Mouse (Mus musculus): ENCODE measurements around the gene Slc7a5.

DNA sequence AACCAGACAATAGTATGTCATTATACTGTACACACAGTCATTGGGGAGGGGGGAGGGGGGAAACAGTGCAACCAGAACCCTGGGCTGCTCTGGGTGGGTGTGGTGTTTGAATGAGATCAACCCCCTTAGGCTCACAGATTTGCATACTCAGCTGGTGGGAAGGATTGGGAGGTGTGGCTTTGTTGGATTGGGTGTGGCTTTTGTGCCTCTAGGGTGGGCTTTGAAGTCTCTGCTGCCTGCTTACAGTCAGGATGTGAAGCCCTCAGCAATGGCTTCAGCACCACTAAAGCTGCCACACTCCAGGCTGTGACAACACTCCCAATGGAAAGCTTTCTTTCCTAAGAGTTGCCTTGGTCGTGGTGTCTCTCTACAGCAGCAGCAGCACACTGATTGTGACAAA is 19.9 kb downstream of the Slc7a5 start:
- TF ChIP-seq CTCF (conservative IDR thresholded peaks at IDR 0.05; ENCODE audit: low read length) (no peak), POU5F1 (IDR thresholded peaks at IDR 0.05; ENCODE audit: borderline replicate concordance, low read length) (no peak), NANOG (IDR thresholded peaks at IDR 0.05; ENCODE audit: borderline replicate concordance, low read length) (peak; percentile 24; the same call in 1 of the 2 replicates)

All from E14TG2a.4 (cell line).